22 mouse cellular contexts compared by ENCODE assay signal in genomic region chr15:87936041-87936440, GRCm38 (mm10).
DNase-seq lines count a peak whose midpoint lies in the region; ATAC-seq lines count a peak whose summit lies in the region.
"Had no signal": no experiment of that assay in that cellular context is flagged by ENCODE, and none has a peak within 500 bp of the region (broad histone marks: within the 10 kb centered on the region; RNA-seq: fewer than 3 reads in every experiment).

No protein-coding gene starts in this region.

- H3K9ac ChIP-seq in hindbrain, embryonic 16.5 days (ENCODE audit: low read depth, low read length): no peak overlapping the region
- no peak overlapping the region for H3K9ac ChIP-seq in hindbrain, embryonic 12.5 days
- no peak overlapping the region for H3K9ac ChIP-seq in midbrain, embryonic 11.5 days (ENCODE audit: low read length)
- H3K9ac ChIP-seq in midbrain, embryonic 15.5 days: no peak overlapping the region
- H3K9ac ChIP-seq: embryonic facial prominence, embryonic 15.5 days; heart, embryonic 15.5 days; hindbrain, embryonic 13.5 days had no signal

- H3K27me3 ChIP-seq in hindbrain, embryonic 16.5 days (replicated peaks; ENCODE audit: control insufficient read depth, insufficient read depth, low read length): no peaks in the 10 kb centered on the region
- H3K27me3 ChIP-seq in hindbrain, embryonic 12.5 days: no peaks in the 10 kb centered on the region
- no peaks in the 10 kb centered on the region for H3K27me3 ChIP-seq in midbrain, embryonic 11.5 days (ENCODE audit: control insufficient read depth, insufficient read depth, low read length)
- H3K27me3 ChIP-seq in midbrain, embryonic 15.5 days (replicated peaks): no peaks in the 10 kb centered on the region
- H3K27me3 ChIP-seq: embryonic facial prominence, embryonic 15.5 days; heart, embryonic 15.5 days had no signal

- no peak overlapping the region for H3K4me2 ChIP-seq in hindbrain, embryonic 16.5 days (ENCODE audit: low read length)
- H3K4me2 ChIP-seq in hindbrain, embryonic 12.5 days (replicated peaks): no peak overlapping the region
- H3K4me2 ChIP-seq in midbrain, embryonic 11.5 days: no peak overlapping the region
- no peak overlapping the region for H3K4me2 ChIP-seq in midbrain, embryonic 15.5 days
- H3K4me2 ChIP-seq: embryonic facial prominence, embryonic 15.5 days; heart, embryonic 11.5 days; heart, embryonic 15.5 days; hindbrain, embryonic 13.5 days had no signal

- 70% methylated on average over 6 of the region's 6 CpGs for WGBS in hindbrain, embryonic 16.5 days
- WGBS in hindbrain, embryonic 12.5 days: 61% methylated on average over 6 of the region's 6 CpGs
- 87% methylated on average over 6 of the region's 6 CpGs for WGBS in midbrain, embryonic 11.5 days
- WGBS in midbrain, embryonic 15.5 days: 84% methylated on average over 6 of the region's 6 CpGs

- H3K36me3 ChIP-seq in hindbrain, embryonic 16.5 days (ENCODE audit: control insufficient read depth, insufficient read depth, low read length): no peaks in the 10 kb centered on the region
- H3K36me3 ChIP-seq in hindbrain, embryonic 12.5 days: no peaks in the 10 kb centered on the region
- H3K36me3 ChIP-seq in midbrain, embryonic 11.5 days (ENCODE audit: control insufficient read depth, insufficient read depth, low read length): no peaks in the 10 kb centered on the region
- H3K36me3 ChIP-seq in midbrain, embryonic 15.5 days (replicated peaks): no peaks in the 10 kb centered on the region
- H3K36me3 ChIP-seq: embryonic facial prominence, embryonic 15.5 days; forebrain, embryonic 10.5 days; heart, embryonic 15.5 days; hindbrain, embryonic 13.5 days had no signal

- DNase-seq in cerebellum, postnatal 14 days: peak; percentile 45 to 57
- no peak for DNase-seq in cerebellum, adult 9-10 months
- peak; percentile 61 for DNase-seq in midbrain, embryonic 11.5 days (ENCODE audit: low spot score, missing footprints)
- DNase-seq in thymus, postnatal 36 days: no peak
- DNase-seq: adrenal gland, adult 8-10 months; cerebellum, adult 11 months; cerebellum, adult 8-10 months; embryo, embryonic 11 days; heart, adult 2 months; heart, postnatal 14 days had no signal

- H3K9me3 ChIP-seq in hindbrain, embryonic 16.5 days (ENCODE audit: control insufficient read depth, low read length): no peaks in the 10 kb centered on the region
- no peaks in the 10 kb centered on the region for H3K9me3 ChIP-seq in hindbrain, embryonic 12.5 days (replicated peaks)
- no peaks in the 10 kb centered on the region for H3K9me3 ChIP-seq in midbrain, embryonic 11.5 days (ENCODE audit: control insufficient read depth, low read length)
- H3K9me3 ChIP-seq in midbrain, embryonic 15.5 days: no peaks in the 10 kb centered on the region
- H3K9me3 ChIP-seq: embryonic facial prominence, embryonic 15.5 days; forebrain, embryonic 10.5 days; heart, embryonic 15.5 days; hindbrain, embryonic 13.5 days had no signal

- H3K4me1 ChIP-seq in hindbrain, embryonic 16.5 days (ENCODE audit: control insufficient read depth, insufficient read depth, low read depth, low read length): no peaks in the 10 kb centered on the region
- H3K4me1 ChIP-seq in hindbrain, embryonic 12.5 days: peaks cover 3% of the 10 kb centered on the region; the same call in 1 of the 2 replicates
- no peaks in the 10 kb centered on the region for H3K4me1 ChIP-seq in midbrain, embryonic 11.5 days (ENCODE audit: control insufficient read depth, insufficient read depth, low read length)
- no peaks in the 10 kb centered on the region for H3K4me1 ChIP-seq in midbrain, embryonic 15.5 days
- H3K4me1 ChIP-seq: embryonic facial prominence, embryonic 15.5 days; heart, embryonic 15.5 days had no signal

- peak; percentile 42; the same call in 1 of the 2 replicates for ATAC-seq in hindbrain, embryonic 16.5 days
- no peak for ATAC-seq in hindbrain, embryonic 12.5 days (ENCODE audit: low FRiP score)
- ATAC-seq in midbrain, embryonic 11.5 days (ENCODE audit: low FRiP score): no peak
- no peak for ATAC-seq in midbrain, embryonic 15.5 days (replicated peaks)
- ATAC-seq: forebrain, embryonic 14.5 days; inflammation-experienced regulatory T-cells, adult 6 months; intestine, postnatal 0 days had no signal

- no peak overlapping the region for H3K4me3 ChIP-seq in hindbrain, embryonic 16.5 days (ENCODE audit: low read length)
- H3K4me3 ChIP-seq in hindbrain, embryonic 12.5 days: no peak overlapping the region
- no peak overlapping the region for H3K4me3 ChIP-seq in midbrain, embryonic 11.5 days (ENCODE audit: low read depth, low read length)
- H3K4me3 ChIP-seq in midbrain, embryonic 15.5 days: no peak overlapping the region
- H3K4me3 ChIP-seq: embryonic facial prominence, embryonic 15.5 days; erythroblast, embryonic 14.5 days; forebrain, embryonic 10.5 days; heart, adult 2 months; heart, embryonic 15.5 days; hindbrain, embryonic 13.5 days had no signal

- H3K27ac ChIP-seq in hindbrain, embryonic 16.5 days (ENCODE audit: low read depth, low read length): no peak overlapping the region
- no peak overlapping the region for H3K27ac ChIP-seq in hindbrain, embryonic 12.5 days
- H3K27ac ChIP-seq in midbrain, embryonic 11.5 days (ENCODE audit: low read depth, low read length): no peak overlapping the region
- H3K27ac ChIP-seq in midbrain, embryonic 15.5 days: no peak overlapping the region
- H3K27ac ChIP-seq: embryonic facial prominence, embryonic 15.5 days; forebrain, embryonic 10.5 days; heart, adult 2 months; heart, embryonic 15.5 days; hindbrain, embryonic 13.5 days had no signal

Comparison
In these comparisons a context has a peak if more than half of its experiments do, and no peak if none do; other contexts are left out.
1. DNase-seq: peak in cerebellum, postnatal 14 days (2 of 2) and midbrain, embryonic 11.5 days (single experiment); none in cerebellum, adult 9-10 months (single experiment) and thymus, postnatal 36 days (0 of 2).